Mouse (Mus musculus) kidney, adult 18-20 months (tissue): ENCODE data around the gene Nubp2.

Source experiments
- DNase-seq: peaks from one replicate; pipeline ENCODE4 v3.0.0; 2021

Gene Nubp2

GRCm38 (mm10) chr17:24858967-24859366 is 27.2 kb downstream of the Nubp2 start:
- no peak for DNase-seq

GRCm38 (mm10) chr17:24857831-24858470 is 28.2 kb downstream of the Nubp2 start:
- peak; percentile 84 for DNase-seq

GRCm38 (mm10) chr17:24856589-24856988 is 29.6 kb downstream of the Nubp2 start:
- no peak for DNase-seq

GRCm38 (mm10) chr17:24855838-24856464 is 30.2 kb downstream of the Nubp2 start:
- peak; percentile 40 for DNase-seq

- DNase-seq: no peak
Observed at GRCm38 (mm10) chr17:24851381-24852125, 34.6 kb downstream of the Nubp2 start.

GRCm38 (mm10) chr17:24850773-24851127 is 35.4 kb downstream of the Nubp2 start:
- no peak for DNase-seq

GRCm38 (mm10) chr17:24850065-24850772 is 35.9 kb downstream of the Nubp2 start, which contains the start of gene Fahd1:
TSS of gene Fahd1 (minus strand) at chr17:24850364.
- peak; percentile 97 for DNase-seq

GRCm38 (mm10) chr17:24849733-24850064 is 36.5 kb downstream of the Nubp2 start:
- no peak for DNase-seq

GRCm38 (mm10) chr17:24848600-24849031 is 37.5 kb downstream of the Nubp2 start:
- peak; percentile 60 for DNase-seq

- DNase-seq: peak; percentile 68
Observed at GRCm38 (mm10) chr17:24847386-24847785, 38.8 kb downstream of the Nubp2 start.

GRCm38 (mm10) chr17:24844525-24844924 is 41.6 kb downstream of the Nubp2 start:
- no peak for DNase-seq

GRCm38 (mm10) chr17:24842631-24843030 is 43.5 kb downstream of the Nubp2 start:
- DNase-seq: peak; percentile 46

- DNase-seq: peak; percentile 71
Observed at GRCm38 (mm10) chr17:24841133-24841532, 45.0 kb downstream of the Nubp2 start.

- no peak for DNase-seq
Observed at GRCm38 (mm10) chr17:24840341-24840740, 45.8 kb downstream of the Nubp2 start.

GRCm38 (mm10) chr17:24839842-24840241 is 46.3 kb downstream of the Nubp2 start, which contains the start of gene Hagh:
TSS of gene Hagh (plus strand) at chr17:24840143.
- no peak for DNase-seq
